Mouse (Mus musculus): ENCODE measurements around the gene Hkdc1. TPM values are rescaled to one million over a fixed set of nuclear protein-coding genes. Genes with fewer than 3 reads are reported as not detected.

Gene Hkdc1
- polyA plus RNA-seq, 1 experiment from 2014 or later: 37.7 TPM

DNA sequence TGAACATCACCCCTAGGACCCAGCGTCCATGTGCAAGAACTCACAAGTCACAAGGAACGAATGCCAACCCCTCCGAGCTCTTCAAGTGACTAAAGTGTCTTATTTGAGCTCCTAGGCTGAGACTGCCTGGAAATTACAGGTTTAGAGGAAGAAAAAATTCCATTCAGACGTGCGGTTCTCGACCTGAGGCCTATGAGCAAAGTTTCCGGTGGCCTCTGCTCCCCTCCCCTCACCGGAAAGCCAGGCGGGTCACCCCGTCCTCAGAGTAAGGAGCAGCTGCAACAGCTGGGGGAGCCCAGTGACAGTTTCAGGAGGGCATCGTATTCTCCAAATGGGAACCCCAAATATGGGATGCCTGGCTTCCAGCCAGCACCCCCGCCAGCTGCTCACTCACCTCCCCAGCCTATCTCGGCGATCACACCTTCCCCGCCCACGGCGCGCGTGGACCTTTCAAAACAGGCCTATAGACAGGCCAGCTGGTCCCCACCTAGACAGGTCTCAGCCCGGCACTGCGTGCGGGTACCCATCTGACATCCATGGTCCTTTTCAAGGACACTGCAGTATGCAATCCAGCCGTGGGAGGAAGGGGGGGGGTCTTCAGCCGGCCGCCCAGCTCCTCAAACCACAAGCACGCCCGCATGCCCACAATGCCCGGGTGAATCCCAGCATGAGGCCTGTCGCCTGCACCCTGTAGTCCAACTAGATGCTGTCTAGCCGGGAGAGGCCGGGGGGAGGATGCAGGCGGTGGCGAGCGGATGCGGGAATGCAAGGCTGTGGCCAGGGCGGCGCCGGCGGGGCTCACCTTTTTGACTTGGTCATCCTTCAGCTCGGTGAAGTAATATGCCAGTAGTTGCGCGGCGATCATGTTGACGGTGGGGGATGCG, 82.8 kb downstream of the Hkdc1 start:
- WGBS: 9% methylated on average over 45 of the region's 45 CpGs
- Histone ChIP-seq H3K27ac (ENCODE audit: low read depth, low read length) (peak overlapping the region; percentile 66), H3K9ac (ENCODE audit: low read depth, low read length) (peak overlapping the region; percentile 32), H3K27me3 (replicated peaks; ENCODE audit: control insufficient read depth, insufficient read depth, low read length) (peaks cover 5% of the 10 kb centered on the region), H3K4me1 (replicated peaks; ENCODE audit: control insufficient read depth, insufficient read depth, low read length) (no peaks in the 10 kb centered on the region), H3K9me3 (ENCODE audit: control insufficient read depth) (no peaks in the 10 kb centered on the region), H3K4me2 (replicated peaks; ENCODE audit: low read depth) (peak overlapping the region; percentile 76), H3K36me3 (ENCODE audit: control insufficient read depth, insufficient read depth) (no peaks in the 10 kb centered on the region), H3K4me3 (ENCODE audit: low read depth, low read length) (peak overlapping the region; percentile 68)
- 0 out of 2 replicates have a peak, but pooled peaks have one; percentile 13 for TF ChIP-seq CTCF (IDR thresholded peaks at IDR 0.05; ENCODE audit: low read depth)
- peak; percentile 20; the same call in 1 of the 2 replicates for ATAC-seq

- Histone ChIP-seq H3K9ac (ENCODE audit: low read depth, low read length) (no peak overlapping the region), H3K27ac (ENCODE audit: low read depth, low read length) (no peak overlapping the region), H3K9me3 (ENCODE audit: control insufficient read depth) (no peaks in the 10 kb centered on the region), H3K36me3 (ENCODE audit: control insufficient read depth, insufficient read depth) (no peaks in the 10 kb centered on the region), H3K4me1 (replicated peaks; ENCODE audit: control insufficient read depth, insufficient read depth, low read length) (no peaks in the 10 kb centered on the region), H3K27me3 (replicated peaks; ENCODE audit: control insufficient read depth, insufficient read depth, low read length) (peaks cover 5% of the 10 kb centered on the region), H3K4me3 (ENCODE audit: low read depth, low read length) (peak overlapping the region; percentile 68; the same call in 1 of the 2 replicates), H3K4me2 (replicated peaks; ENCODE audit: low read depth) (peak overlapping the region; percentile 76)
- no peak for ATAC-seq
- TF ChIP-seq CTCF (IDR thresholded peaks at IDR 0.05; ENCODE audit: low read depth): no peak
- 42% methylated on average over 5 of the region's 5 CpGs for WGBS
Observed at GRCm38 (mm10) chr10:62338626-62339025, 83.7 kb downstream of the Hkdc1 start.

DNA sequence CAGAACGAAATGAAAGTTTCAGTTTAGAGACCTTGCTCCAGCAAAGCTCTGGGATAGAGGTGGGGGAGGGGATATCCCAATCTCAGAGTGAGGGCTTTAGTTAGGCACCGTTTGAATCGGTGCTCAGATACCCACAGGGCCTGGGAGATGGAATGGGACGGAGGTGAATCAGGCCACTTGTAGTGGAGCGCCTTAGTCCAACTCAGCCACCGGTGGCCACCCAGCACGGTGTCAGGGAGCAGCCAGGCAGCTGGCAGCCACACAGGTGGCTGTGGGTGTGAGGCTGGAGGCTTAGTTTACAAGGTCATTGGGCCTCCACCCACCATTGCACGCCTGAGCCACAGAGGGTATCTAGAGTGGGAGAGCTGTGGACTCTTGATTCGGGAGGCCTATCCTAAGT, 84.1 kb downstream of the Hkdc1 start:
- TF ChIP-seq CTCF (IDR thresholded peaks at IDR 0.05; ENCODE audit: low read depth): no peak
- Histone ChIP-seq H3K27ac (ENCODE audit: low read depth, low read length) (no peak overlapping the region), H3K9ac (ENCODE audit: low read depth, low read length) (no peak overlapping the region), H3K36me3 (ENCODE audit: control insufficient read depth, insufficient read depth) (no peaks in the 10 kb centered on the region), H3K4me1 (replicated peaks; ENCODE audit: control insufficient read depth, insufficient read depth, low read length) (no peaks in the 10 kb centered on the region), H3K4me3 (ENCODE audit: low read depth, low read length) (no peak overlapping the region), H3K4me2 (replicated peaks; ENCODE audit: low read depth) (no peak overlapping the region), H3K9me3 (ENCODE audit: control insufficient read depth) (no peaks in the 10 kb centered on the region), H3K27me3 (replicated peaks; ENCODE audit: control insufficient read depth, insufficient read depth, low read length) (peaks cover 5% of the 10 kb centered on the region)
- 50% methylated on average over 9 of the region's 9 CpGs for WGBS
- ATAC-seq: no peak

- peaks cover 5% of the 10 kb centered on the region for H3K27me3 ChIP-seq (replicated peaks; ENCODE audit: control insufficient read depth, insufficient read depth, low read length)
- no peaks in the 10 kb centered on the region for H3K4me1 ChIP-seq (replicated peaks; ENCODE audit: control insufficient read depth, insufficient read depth, low read length)
- WGBS: 35% methylated on average over 12 of the region's 12 CpGs
- no peak overlapping the region for H3K4me2 ChIP-seq (replicated peaks; ENCODE audit: low read depth)
- no peak for TF ChIP-seq CTCF (IDR thresholded peaks at IDR 0.05; ENCODE audit: low read depth)
- ATAC-seq: no peak
- H3K9me3 ChIP-seq (ENCODE audit: control insufficient read depth): no peaks in the 10 kb centered on the region
- H3K9ac ChIP-seq (ENCODE audit: low read depth, low read length): no peak overlapping the region
- H3K36me3 ChIP-seq (ENCODE audit: control insufficient read depth, insufficient read depth): no peaks in the 10 kb centered on the region
- no peak overlapping the region for H3K27ac ChIP-seq (ENCODE audit: low read depth, low read length)
- H3K4me3 ChIP-seq (ENCODE audit: low read depth, low read length): no peak overlapping the region
Observed at GRCm38 (mm10) chr10:62336601-62337578, 85.4 kb downstream of the Hkdc1 start.

GRCm38 (mm10) chr10:62335423-62335776, 86.9 kb downstream of the Hkdc1 start:
- Histone ChIP-seq H3K27ac (ENCODE audit: low read depth, low read length) (no peak overlapping the region), H3K4me3 (ENCODE audit: low read depth, low read length) (no peak overlapping the region), H3K4me1 (replicated peaks; ENCODE audit: control insufficient read depth, insufficient read depth, low read length) (no peaks in the 10 kb centered on the region), H3K36me3 (ENCODE audit: control insufficient read depth, insufficient read depth) (no peaks in the 10 kb centered on the region), H3K9me3 (ENCODE audit: control insufficient read depth) (no peaks in the 10 kb centered on the region), H3K9ac (ENCODE audit: low read depth, low read length) (no peak overlapping the region), H3K4me2 (replicated peaks; ENCODE audit: low read depth) (no peak overlapping the region), H3K27me3 (replicated peaks; ENCODE audit: control insufficient read depth, insufficient read depth, low read length) (peaks cover 5% of the 10 kb centered on the region; the same call in 1 of the 2 replicates)
- TF ChIP-seq CTCF (IDR thresholded peaks at IDR 0.05; ENCODE audit: low read depth): no peak
- ATAC-seq: no peak
- 35% methylated on average over 6 of the region's 6 CpGs for WGBS
